ENCODE assay signal across 20 mouse cellular contexts in genomic region chr14:37571971-37572370, GRCm38 (mm10).
DNase-seq lines count a peak whose midpoint lies in the region; ATAC-seq lines count a peak whose summit lies in the region.
"Had no signal": no experiment of that assay in that cellular context is flagged by ENCODE, and none has a peak within 500 bp of the region (broad histone marks: within the 10 kb centered on the region; RNA-seq: fewer than 3 reads in every experiment).

No protein-coding gene starts in this region.

- peak; percentile 97 for ATAC-seq in frontal cortex, adult (ENCODE audit: low TSS enrichment)
- ATAC-seq: activated CD4-positive, CD25-positive, alpha-beta regulatory T cell, adult 4 months; forebrain, embryonic 15.5 days; intestine, embryonic 16.5 days; midbrain, embryonic 16.5 days had no signal

- intact Hi-C loops in left cerebral cortex, postnatal 4 days (cut with DNase I) = no loop called here

- DNase-seq in frontal cortex, postnatal 14 days (ENCODE audit: low spot score in 2 of 2) = no peak
- peak; percentile 23 for DNase-seq in left cerebral cortex, adult 11 months (ENCODE audit: low spot score)
- no peak for DNase-seq in left cerebral cortex, postnatal 4 days
- DNase-seq in left cerebral cortex, adult 9 months (ENCODE audit: low spot score in 2 of 2) = peak; percentile 16 to 51
- DNase-seq in right cerebral cortex, postnatal 36 days (ENCODE audit: low spot score in 2 of 2) = peak; percentile 11 to 47
- no peak for DNase-seq in spleen, adult 18-20 months
- DNase-seq in cerebellum, postnatal 10 days = no peak
- DNase-seq: adrenal gland, adult 2 months; cerebellum, adult 11 months; cerebellum, adult 9-11 months; heart, adult 2 months; heart, postnatal 4 days; kidney, postnatal 14 days; layer of hippocampus, postnatal 36 days; lung, embryonic 14.5 days had no signal

Comparison
In these comparisons a context has a peak if more than half of its experiments do, and no peak if none do; other contexts are left out.
1. DNase-seq: peak in left cerebral cortex, adult 11 months (single experiment), left cerebral cortex, adult 9 months (2 of 2) and right cerebral cortex, postnatal 36 days (2 of 2); none in frontal cortex, postnatal 14 days (0 of 2), left cerebral cortex, postnatal 4 days (single experiment), spleen, adult 18-20 months (0 of 2) and cerebellum, postnatal 10 days (0 of 2).